Mouse (Mus musculus) heart, embryonic 12.5 days (tissue): ENCODE results near the gene Ebf1. TPM values are rescaled to one million over a fixed set of nuclear protein-coding genes. Genes with fewer than 3 reads are reported as not detected.

Experiments
- ATAC-seq: fragments of 200-750 bp; cut with Nextera tagmentation; 2 replicates; pipeline ENCODE4 v1.8.0; 2017; ENCODE audit warnings: moderate TSS enrichment, moderate library complexity; ENCODE audit not compliant: insufficient number of reproducible peaks, low FRiP score
- H3K27ac ChIP-seq: fragments of 300-500 bp; sonication (generic); 2 replicates; pipeline ENCODE4 v1.5.1; 2016; ENCODE audit warnings: mild to moderate bottlenecking, moderate library complexity; ENCODE audit not compliant: poor library complexity, severe bottlenecking
- H3K27me3 ChIP-seq: fragments of 300-500 bp; sonication (generic); replicated peaks from 2 replicates; pipeline ENCODE4 v1.6.1; 2016; ENCODE audit warnings: mild to moderate bottlenecking, moderate library complexity
- H3K36me3 ChIP-seq: fragments of 300-500 bp; sonication (generic); 2 replicates; pipeline ENCODE4 v1.6.1; 2016; ENCODE audit warnings: mild to moderate bottlenecking, moderate library complexity
- H3K4me1 ChIP-seq: fragments of 300-500 bp; sonication (generic); replicated peaks from 2 replicates; pipeline ENCODE4 v1.6.1; 2016; ENCODE audit warnings: mild to moderate bottlenecking
- H3K4me2 ChIP-seq: fragments of 300-500 bp; sonication (generic); 2 replicates; pipeline ENCODE4 v1.6.1; 2016; ENCODE audit warnings: mild to moderate bottlenecking, moderate library complexity
- H3K4me3 ChIP-seq: fragments of 300-500 bp; sonication (generic); 2 replicates; pipeline ENCODE4 v1.5.1; 2016; ENCODE audit warnings: mild to moderate bottlenecking
- H3K9ac ChIP-seq: fragments of 300-500 bp; sonication (generic); 2 replicates; pipeline ENCODE4 v1.6.1; 2016; ENCODE audit warnings: mild to moderate bottlenecking, moderate library complexity
- H3K9me3 ChIP-seq: fragments of 300-500 bp; sonication (generic); replicated peaks from 2 replicates; pipeline ENCODE4 v1.6.1; 2016; ENCODE audit warnings: mild to moderate bottlenecking, moderate library complexity
- WGBS: fragments of 180-500 bp; shearing (Covaris S2); methylation state at CpG from one replicate; pipeline ENCODE4 v1.1.7; 2016; 5-methylcytosine and 5-hydroxymethylcytosine counted together
- polyA plus RNA-seq: library from polyadenylated mRNA; unstranded; fragments of >200 nt; fragmentation: Nextera tagmentation; extraction: Ambion mirVana; gene quantifications from 2 replicates; pipeline ENCODE4 v1.2.1, GENCODE M21; 2016

Ebf1 gene
- polyA plus RNA-seq, 1 experiment from 2014 or later, result 13.9 TPM

DNA sequence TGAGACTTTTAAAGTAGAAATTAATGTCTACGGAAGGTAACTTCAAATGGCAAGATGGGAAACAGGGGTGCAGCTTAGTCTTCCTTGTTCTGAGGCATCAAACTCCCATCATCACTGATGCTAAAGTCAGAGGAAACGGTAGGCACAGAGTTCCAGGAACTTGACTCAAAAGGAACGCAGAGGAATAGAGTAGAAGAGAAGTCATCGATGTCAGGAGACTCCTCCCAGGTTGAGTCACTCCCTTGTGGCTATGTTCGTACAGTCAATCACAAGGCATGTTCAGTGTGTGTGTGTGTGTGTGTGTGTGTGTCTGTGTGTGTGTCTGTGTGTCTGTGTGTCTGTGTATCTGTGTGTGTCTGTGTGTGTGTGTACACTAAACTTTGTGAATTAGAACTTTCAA lies 108.6 kb downstream of the Ebf1 start:
- H3K27me3 ChIP-seq, result no peaks in the 10 kb centered on the region
- H3K9ac ChIP-seq, result no peak overlapping the region
- no peak overlapping the region for H3K4me2 ChIP-seq
- ATAC-seq, result no peak
- 76% methylated on average over 5 of the region's 5 CpGs for WGBS
- H3K4me3 ChIP-seq, result no peak overlapping the region
- H3K27ac ChIP-seq, result no peak overlapping the region
- peaks cover 8% of the 10 kb centered on the region; the same call in 1 of the 2 replicates for H3K4me1 ChIP-seq
- H3K36me3 ChIP-seq, result no peaks in the 10 kb centered on the region
- H3K9me3 ChIP-seq, result no peaks in the 10 kb centered on the region

DNA sequence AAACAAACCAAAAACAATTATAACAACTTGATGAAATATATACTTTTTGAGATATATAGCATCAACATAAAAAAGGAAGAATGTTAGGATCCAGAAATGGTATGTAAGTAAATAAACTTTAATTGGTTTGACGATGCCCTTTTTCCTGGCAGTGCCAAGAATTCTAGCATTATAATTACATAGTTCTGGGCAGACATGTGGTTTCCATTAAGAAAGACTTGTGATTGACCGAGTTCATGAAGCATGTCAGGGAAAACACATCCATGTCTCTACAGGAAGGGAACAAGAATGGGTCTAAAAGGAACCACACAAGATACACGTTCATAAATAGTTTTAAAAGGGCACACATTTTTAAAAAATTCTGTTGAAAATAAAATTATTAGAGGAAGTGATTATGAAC lies 110.3 kb downstream of the Ebf1 start:
- WGBS, result 63% methylated on average over 3 of the region's 3 CpGs
- no peak overlapping the region for H3K9ac ChIP-seq

DNA sequence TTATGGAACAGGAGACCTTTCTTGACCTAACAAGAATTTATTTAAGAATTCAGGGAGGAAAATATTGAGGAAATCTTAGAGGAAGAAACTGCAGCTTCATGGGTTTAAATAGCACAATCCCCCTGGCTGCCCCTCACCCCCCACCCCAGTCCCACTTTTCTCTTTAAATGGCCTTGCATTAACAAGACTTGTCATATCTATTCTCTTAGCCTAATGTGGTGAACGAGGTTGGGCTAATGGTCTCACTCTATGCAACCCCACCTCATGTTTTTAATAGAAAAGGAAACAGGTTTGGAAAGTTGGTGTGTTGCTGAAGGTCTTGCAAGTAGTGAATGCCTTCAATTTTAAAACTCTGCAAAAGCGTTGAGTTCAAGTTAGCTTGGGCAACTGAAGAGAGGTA lies 110.7 kb downstream of the Ebf1 start:
- no peak overlapping the region for H3K9ac ChIP-seq
- peaks cover 8% of the 10 kb centered on the region for H3K4me1 ChIP-seq
- no peaks in the 10 kb centered on the region for H3K36me3 ChIP-seq
- H3K27me3 ChIP-seq, result no peaks in the 10 kb centered on the region
- H3K27ac ChIP-seq, result no peak overlapping the region
- no peaks in the 10 kb centered on the region for H3K9me3 ChIP-seq
- H3K4me3 ChIP-seq, result no peak overlapping the region
- no peak for ATAC-seq
- no peak overlapping the region for H3K4me2 ChIP-seq
- 78% methylated on average over 2 of the region's 2 CpGs for WGBS

More for the DNA sequence above, 110.3 kb downstream of the Ebf1 start:
- Histone ChIP-seq H3K27me3 (no peaks in the 10 kb centered on the region), H3K36me3 (no peaks in the 10 kb centered on the region), H3K4me2 (no peak overlapping the region), H3K27ac (no peak overlapping the region), H3K4me1 (peaks cover 8% of the 10 kb centered on the region), H3K9me3 (no peaks in the 10 kb centered on the region), H3K4me3 (no peak overlapping the region)
- ATAC-seq, result no peak

DNA sequence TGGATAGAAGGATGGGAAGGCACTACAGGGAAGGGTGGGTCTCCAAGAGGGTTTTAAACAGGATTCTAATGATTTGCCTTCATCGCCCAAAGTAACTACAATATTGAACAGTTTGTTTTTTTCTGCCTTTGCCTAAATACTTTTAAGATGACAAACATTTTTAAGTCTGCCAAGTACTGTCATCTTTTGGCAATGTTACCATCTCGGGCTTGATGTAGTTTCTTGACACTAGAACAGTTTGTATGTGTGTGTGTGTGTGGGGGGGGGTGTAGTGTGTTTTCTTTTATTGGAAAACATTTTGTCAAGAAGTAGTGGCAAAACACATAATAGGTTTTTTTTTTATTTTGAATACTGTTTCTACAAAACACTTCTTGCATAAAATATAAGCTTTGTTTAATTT lies 111.2 kb downstream of the Ebf1 start:
- no peak overlapping the region for H3K4me3 ChIP-seq
- H3K27me3 ChIP-seq, result no peaks in the 10 kb centered on the region
- no peak for ATAC-seq
- H3K27ac ChIP-seq, result no peak overlapping the region
- peaks cover 8% of the 10 kb centered on the region for H3K4me1 ChIP-seq
- H3K9me3 ChIP-seq, result no peaks in the 10 kb centered on the region
- no peak overlapping the region for H3K9ac ChIP-seq
- no peak overlapping the region for H3K4me2 ChIP-seq
- H3K36me3 ChIP-seq, result no peaks in the 10 kb centered on the region
- 70% methylated on average over 2 of the region's 2 CpGs for WGBS

DNA sequence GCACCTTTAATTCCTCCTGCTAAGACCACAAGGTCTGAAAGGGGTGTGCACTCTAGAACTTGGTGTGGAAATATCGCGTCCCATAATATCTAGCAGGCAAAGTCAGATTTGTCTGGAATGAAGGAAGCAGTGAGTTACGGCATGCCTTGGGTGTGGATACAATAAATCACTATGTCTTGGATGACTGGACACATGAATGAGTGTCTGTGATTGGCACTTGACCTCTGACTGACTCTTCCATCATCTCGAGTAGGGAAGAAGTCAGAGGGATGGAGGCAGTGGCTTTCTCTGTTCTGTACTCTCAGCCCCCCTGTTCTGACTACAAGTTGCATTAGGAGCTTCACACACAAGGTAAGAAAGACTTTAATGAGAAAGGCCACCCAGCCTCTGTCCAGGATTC lies 112.8 kb downstream of the Ebf1 start:
- Histone ChIP-seq H3K36me3 (no peaks in the 10 kb centered on the region), H3K9me3 (no peaks in the 10 kb centered on the region), H3K27me3 (no peaks in the 10 kb centered on the region), H3K27ac (no peak overlapping the region), H3K4me1 (peaks cover 8% of the 10 kb centered on the region), H3K9ac (no peak overlapping the region), H3K4me3 (no peak overlapping the region), H3K4me2 (no peak overlapping the region)
- WGBS, result 53% methylated on average over 4 of the region's 4 CpGs
- no peak for ATAC-seq

DNA sequence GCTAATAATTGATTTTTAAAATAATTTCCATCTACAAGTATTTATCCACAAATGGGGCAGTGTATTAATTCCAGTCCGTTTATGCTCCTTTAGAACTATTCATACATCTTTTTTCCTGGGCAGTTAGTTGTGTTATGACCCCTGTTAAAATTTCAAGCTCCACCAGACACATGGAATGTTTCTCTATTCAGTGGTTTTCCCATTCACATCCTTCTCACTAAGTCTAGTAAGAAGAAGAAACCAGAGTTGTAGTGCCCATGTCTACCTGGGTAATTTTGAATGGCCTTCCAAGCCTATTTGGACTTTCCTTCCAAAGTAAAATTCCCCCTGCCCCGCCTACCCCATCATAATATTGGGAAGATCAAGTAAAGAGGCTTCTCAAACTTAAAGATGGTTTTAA lies 114.6 kb downstream of the Ebf1 start:
- Histone ChIP-seq H3K9ac (no peak overlapping the region), H3K4me1 (peaks cover 8% of the 10 kb centered on the region), H3K27me3 (no peaks in the 10 kb centered on the region), H3K36me3 (no peaks in the 10 kb centered on the region), H3K4me3 (no peak overlapping the region), H3K9me3 (no peaks in the 10 kb centered on the region), H3K27ac (no peak overlapping the region), H3K4me2 (no peak overlapping the region)
- WGBS, result 75% methylated on average over 2 of the region's 2 CpGs
- ATAC-seq, result no peak

DNA sequence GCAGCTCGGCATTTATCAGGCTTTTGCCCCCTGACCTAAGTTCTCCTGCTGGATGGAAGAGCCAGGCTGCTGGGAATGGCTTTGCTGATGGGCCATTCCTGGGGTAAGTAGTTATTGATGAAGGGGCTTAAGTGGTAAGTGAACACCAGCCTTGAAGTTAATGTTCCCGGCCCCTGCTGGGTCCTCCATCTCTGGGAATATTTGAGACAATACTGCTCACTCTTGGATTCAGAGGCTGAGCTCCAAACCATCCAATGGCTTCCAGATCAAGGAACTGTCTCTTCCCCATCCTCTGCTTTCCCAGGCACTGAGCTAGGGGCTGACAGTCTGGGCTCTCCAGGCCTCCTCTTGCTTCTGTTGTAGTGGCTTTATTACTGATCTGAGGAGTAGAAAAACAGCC lies 116.2 kb downstream of the Ebf1 start:
- H3K4me2 ChIP-seq, result no peak overlapping the region
- H3K4me1 ChIP-seq, result peaks cover 8% of the 10 kb centered on the region
- no peaks in the 10 kb centered on the region for H3K9me3 ChIP-seq
- ATAC-seq, result no peak
- no peak overlapping the region for H3K9ac ChIP-seq
- no peaks in the 10 kb centered on the region for H3K27me3 ChIP-seq
- WGBS, result 50% methylated on average over 2 of the region's 2 CpGs
- H3K36me3 ChIP-seq, result no peaks in the 10 kb centered on the region
- H3K27ac ChIP-seq, result no peak overlapping the region
- H3K4me3 ChIP-seq, result no peak overlapping the region

DNA sequence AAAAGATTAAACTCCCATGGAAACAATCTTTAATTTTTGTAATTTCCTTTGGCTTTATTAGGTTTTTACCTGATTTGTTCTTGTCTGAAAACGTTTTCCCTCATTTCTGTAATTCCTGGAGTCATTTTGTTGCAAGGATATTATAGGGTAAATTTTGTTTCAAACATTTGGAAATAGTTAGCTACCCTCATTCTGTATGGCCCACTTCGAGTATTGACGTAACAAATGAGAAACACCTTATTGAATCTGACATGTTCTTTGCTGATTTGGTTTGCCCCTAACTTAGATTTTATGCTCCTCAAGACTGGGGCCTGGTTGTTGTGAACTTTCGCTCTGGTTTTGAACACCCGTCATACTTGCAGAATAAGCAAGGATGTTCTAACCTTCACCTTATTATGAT lies 120.9 kb downstream of the Ebf1 start:
- no peaks in the 10 kb centered on the region for H3K9me3 ChIP-seq
- H3K9ac ChIP-seq, result no peak overlapping the region
- H3K27me3 ChIP-seq, result no peaks in the 10 kb centered on the region
- H3K4me1 ChIP-seq, result peaks cover 19% of the 10 kb centered on the region
- H3K36me3 ChIP-seq, result no peaks in the 10 kb centered on the region
- H3K4me2 ChIP-seq, result no peak overlapping the region
- no peak overlapping the region for H3K27ac ChIP-seq
- WGBS, result 81% methylated on average over 5 of the region's 5 CpGs
- no peak for ATAC-seq
- H3K4me3 ChIP-seq, result no peak overlapping the region

DNA sequence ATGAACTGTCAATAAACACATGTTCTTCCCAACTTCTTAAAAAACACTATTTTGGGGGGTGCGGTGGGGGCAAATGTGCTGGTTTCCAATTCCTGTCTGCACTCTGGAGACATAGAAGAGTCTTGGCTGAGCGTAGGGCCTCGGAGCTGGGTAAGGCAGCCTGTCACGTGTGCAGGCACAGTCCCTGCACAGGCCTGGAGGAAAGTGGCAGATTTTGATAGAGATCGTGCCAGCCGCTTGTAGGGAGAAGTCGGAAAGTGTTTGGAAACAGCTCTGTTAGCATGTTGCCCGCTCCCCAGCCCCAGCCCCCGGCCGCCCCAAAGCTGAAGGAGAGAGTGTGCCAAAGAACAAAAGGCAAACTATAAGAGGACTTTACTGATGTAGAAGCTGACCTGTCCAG lies 121.7 kb downstream of the Ebf1 start:
- Histone ChIP-seq H3K36me3 (no peaks in the 10 kb centered on the region), H3K9me3 (no peaks in the 10 kb centered on the region), H3K27ac (0 out of 2 replicates have a peak overlapping the region, but pooled peaks have one; percentile 21), H3K27me3 (no peaks in the 10 kb centered on the region), H3K4me1 (peaks cover 19% of the 10 kb centered on the region), H3K4me3 (no peak overlapping the region), H3K9ac (no peak overlapping the region), H3K4me2 (peak overlapping the region; percentile 45)
- no peak for ATAC-seq
- 29% methylated on average over 10 of the region's 10 CpGs for WGBS

DNA sequence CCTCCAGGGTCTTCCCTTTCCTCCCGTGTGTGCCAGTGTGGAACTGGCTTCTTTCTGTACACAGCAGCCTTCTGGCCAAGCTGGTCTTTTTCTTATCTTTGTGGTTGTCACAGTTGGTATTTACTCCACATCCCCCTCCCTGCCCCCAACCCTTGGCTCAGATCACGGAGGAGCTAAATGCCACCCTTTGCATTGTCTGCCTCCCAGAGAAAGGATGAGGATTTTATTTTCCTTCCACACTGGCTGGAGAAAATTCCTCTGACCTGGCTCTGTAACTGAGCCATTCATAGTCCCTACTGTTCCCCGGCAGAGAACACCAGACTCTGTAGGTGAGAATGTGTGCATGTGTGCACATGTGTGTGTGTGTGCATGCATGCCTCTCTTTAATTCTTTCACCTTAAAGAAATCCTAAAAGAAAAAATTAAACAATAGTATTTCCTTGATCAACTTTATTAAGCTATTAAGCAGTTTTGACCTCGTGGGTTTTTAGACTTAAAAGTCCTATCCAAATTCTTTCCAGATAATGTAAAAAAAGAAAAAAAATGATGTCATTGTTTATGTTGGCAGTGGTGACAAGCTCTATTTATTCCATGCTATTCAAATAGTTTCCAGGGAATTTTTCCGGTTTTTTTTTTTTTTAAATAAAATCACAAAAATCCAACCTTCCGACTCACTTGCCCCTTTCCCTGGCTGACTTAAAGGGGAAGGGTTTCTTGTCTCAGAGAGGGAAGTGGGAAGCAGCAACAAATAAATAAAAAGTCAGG lies 123.3 kb downstream of the Ebf1 start:
- H3K9ac ChIP-seq, result no peak overlapping the region
- H3K27ac ChIP-seq, result peak overlapping the region; percentile 75
- 23% methylated on average over 6 of the region's 6 CpGs for WGBS

DNA sequence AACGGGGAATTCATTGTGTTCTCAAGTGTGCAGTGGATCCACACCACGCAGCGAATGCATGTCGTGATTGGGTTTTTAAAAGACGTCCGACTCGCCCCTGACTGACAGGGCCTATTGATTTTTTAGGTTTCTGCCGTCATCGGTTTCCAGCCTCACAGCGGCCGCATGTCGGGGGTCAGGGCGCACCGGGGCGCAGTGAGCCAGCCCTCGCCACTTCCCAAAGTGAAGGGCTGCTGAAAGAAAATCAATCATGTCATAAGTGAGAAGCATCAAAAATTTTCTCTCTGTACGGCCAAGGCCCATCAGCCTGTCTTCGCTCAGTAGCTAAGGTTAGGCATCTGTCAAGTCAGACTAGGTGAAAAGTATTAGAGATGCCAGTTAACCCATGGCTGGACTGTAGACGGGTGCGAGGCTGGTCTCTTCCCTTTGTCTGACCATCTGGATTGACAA lies 124.0 kb downstream of the Ebf1 start:
- Histone ChIP-seq H3K4me3 (no peak overlapping the region), H3K4me2 (peak overlapping the region; percentile 37), H3K36me3 (no peaks in the 10 kb centered on the region), H3K9ac (no peak overlapping the region), H3K9me3 (no peaks in the 10 kb centered on the region), H3K27ac (peak overlapping the region; percentile 18), H3K4me1 (peaks cover 20% of the 10 kb centered on the region), H3K27me3 (no peaks in the 10 kb centered on the region)
- 56% methylated on average over 20 of the region's 20 CpGs for WGBS
- no peak for ATAC-seq

More for the DNA sequence above, 123.3 kb downstream of the Ebf1 start:
- no peaks in the 10 kb centered on the region for H3K36me3 ChIP-seq
- no peak overlapping the region for H3K4me3 ChIP-seq
- peak; percentile 57 for ATAC-seq
- peaks cover 19% of the 10 kb centered on the region for H3K4me1 ChIP-seq
- H3K4me2 ChIP-seq, result peak overlapping the region; percentile 37
- H3K9me3 ChIP-seq, result no peaks in the 10 kb centered on the region
- no peaks in the 10 kb centered on the region for H3K27me3 ChIP-seq

DNA sequence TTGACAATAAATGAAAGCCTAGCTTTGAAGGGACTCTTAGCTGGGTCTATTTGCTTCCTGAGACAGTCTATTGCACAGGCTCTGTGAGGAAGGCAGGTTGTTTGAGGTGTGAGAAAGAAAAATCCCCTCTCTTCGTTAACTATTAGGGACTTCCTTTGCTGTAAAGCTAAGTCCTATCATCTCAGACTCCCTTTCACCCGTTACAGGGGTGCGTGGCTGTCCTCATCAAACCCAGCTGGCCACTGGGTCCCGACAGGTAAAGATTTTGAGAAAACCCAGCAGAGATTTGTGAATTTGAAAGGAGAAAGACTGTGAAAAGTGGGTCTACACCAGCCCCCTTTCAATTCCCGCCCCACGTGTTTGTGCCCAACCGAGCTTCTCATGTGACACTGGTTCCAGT lies 127.3 kb downstream of the Ebf1 start:
- Histone ChIP-seq H3K27ac (no peak overlapping the region), H3K4me2 (no peak overlapping the region), H3K9me3 (no peaks in the 10 kb centered on the region), H3K36me3 (no peaks in the 10 kb centered on the region), H3K4me1 (peaks cover 27% of the 10 kb centered on the region), H3K4me3 (no peak overlapping the region), H3K27me3 (no peaks in the 10 kb centered on the region), H3K9ac (no peak overlapping the region)
- ATAC-seq, result no peak
- WGBS, result 62% methylated on average over 7 of the region's 7 CpGs
